Mouse (Mus musculus): ENCODE data around the gene Mettl21c. TPM values are rescaled to one million over a fixed set of nuclear protein-coding genes. Genes with fewer than 3 reads are reported as not detected.
A peak's percentile ranks its signal among the peaks of the same experiment; 100 is the strongest.
"Not testable (repeated sequence)": the region's sequence is repeated elsewhere in the genome, so short reads cannot be mapped to it uniquely, and the experiment has no call there.

Mettl21c gene
- total RNA-seq (2022) = under 1 TPM in 2 of 4 experiments, not detected in 2; 0.12 to 0.25 TPM

DNA sequence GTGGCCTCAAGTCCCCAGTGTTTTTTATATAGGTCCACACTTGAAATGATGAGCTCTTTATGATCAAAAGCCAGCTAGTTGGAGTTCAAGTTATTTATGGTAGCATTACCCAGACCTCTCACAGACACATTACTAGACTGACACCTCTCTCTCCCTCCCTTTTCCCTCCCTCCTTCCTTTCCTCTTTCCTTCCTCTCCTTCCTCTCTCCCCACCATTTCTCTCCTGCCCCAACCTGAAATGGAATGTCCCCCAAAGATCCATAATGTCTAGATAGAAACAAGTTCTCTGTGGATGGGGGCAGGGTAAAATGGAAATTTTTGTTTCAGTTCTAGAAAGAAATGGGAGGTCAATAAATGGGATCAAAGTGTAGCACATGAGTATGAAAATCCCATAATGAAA lies at the start of gene Mettl21c:
Gene Mettl21c, minus strand, starts transcription at position 101 of the 400 bp plus-strand sequence.
- no peak for DNase-seq (ENCODE audit: low spot score in 2 of 2)

DNA sequence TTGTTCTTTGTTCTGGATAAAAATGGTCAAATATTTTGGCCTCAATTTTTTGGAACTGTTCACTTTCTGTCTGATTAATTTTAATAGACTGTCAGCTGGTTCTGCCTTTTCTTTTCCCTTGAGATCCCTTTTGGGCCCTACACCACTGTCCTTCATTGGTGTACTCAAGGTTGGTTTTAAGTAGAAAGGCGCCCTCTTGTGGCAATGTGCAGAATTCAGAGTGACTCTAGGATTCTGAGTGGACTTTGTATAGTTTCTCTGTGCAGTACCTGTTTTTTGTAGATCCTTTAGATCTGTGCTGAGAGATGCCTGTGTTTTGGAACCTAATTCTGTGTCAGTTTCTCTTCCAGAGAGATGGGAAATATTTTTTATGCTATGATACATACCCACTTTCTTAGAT lies 44.8 kb upstream of the Mettl21c start:
- DNase-seq (ENCODE audit: low spot score in 2 of 2) = peak; percentile 33 to 67

DNA sequence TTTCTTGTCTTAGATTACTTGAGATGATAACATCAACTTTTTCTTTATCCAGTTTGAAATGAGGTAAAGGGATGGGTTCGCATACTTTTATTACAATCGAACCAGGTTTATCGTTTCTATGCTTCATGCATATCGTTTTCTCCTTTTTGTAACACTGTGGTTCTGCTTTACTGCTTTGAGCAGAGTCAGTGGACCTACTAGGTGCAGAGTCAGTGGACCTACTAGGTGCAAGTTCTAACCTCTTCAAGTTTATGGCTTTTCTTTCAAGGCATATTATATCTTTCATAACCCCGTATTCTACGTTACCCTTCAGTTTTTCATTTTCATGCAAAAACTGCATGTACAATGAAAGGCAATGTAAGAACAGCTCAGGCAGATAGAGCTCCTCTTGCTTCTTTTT lies 43.6 kb upstream of the Mettl21c start:
- DNase-seq (ENCODE audit: low spot score in 2 of 2) = no peak

DNA sequence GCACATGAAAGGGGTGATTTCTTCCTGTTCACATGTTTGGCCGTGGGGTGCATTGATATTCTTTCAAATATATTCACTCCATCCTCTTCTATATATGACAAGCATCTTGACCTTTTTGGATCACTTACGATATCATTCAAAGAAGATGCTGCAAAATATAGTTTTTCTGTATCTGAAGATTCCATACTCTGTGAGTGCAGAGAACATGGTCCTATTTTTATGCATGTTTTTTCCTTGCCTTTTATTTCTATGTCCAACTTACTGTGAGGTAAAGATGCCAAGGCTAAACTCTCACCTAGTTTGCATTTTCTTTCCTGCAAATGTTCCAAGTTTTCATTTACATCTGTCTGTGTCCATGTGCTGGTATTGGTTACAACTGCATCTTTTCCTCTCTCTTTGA lies 42.0 kb upstream of the Mettl21c start, which contains the start of gene Gm8251:
Gene Gm8251, minus strand, starts transcription at position 101 of the 400 bp plus-strand sequence.
- DNase-seq (ENCODE audit: low spot score in 2 of 2) = no peak

DNA sequence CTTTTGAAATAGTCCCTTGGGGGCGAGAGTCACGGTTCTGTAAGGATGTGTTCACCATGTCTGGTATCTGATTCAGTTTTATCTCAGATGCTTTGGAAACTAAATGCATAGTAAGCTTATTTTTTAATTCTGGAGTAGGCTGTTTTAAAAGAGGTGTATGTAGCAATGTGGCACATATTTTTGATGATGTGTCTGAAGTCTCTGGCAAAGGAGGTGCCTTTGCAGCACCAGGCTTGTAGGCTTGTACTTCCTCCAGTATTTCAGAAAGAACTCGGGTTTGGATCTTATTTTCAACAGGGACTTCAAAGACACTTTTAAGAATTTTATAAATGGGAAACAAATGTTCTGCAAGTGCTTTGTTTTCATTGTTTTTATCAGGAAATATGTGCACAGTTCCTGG lies 38.0 kb upstream of the Mettl21c start:
- DNase-seq (ENCODE audit: low spot score in 2 of 2) = no peak

DNA sequence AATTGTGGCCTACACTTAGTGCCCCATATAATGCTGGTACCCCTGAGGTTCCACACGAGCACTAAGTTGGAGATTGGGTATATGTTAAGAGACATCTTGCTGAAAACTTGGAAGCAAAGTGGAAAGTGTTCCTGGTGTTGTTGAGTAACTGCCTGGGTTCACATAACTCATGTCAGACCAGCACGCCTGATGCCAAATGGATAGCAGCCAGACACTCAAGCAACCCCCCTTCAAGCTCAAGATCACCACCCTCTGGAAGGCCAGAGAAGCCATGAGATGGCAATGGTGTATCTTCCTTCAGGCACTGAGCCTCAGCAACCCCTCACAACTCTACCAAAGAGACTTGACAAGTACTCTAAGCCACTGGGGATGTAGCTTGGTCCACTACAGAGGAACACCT lies 26.7 kb upstream of the Mettl21c start:
- no peak for DNase-seq (ENCODE audit: low spot score in 2 of 2)

DNA sequence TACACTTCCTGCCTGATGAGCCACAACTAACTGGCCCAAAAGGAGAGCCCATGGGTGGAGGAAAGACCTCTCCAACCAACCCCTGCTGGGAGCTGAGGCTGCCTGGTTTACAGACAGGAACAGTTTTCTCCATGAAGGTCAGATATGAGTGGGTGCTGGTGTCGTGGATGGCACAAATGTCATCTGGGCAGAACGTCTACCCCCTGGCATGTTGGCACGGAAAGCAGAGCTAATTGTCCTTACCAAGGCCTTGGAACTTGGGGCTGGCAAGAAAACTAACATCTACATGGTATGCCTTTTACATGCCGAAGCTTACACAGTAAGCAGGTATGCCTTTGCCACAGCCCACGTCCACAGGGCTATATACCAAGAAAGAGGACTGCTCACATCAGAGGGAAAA lies 25.9 kb upstream of the Mettl21c start:
- DNase-seq (ENCODE audit: low spot score in 2 of 2) = not testable (repeated sequence)

DNA sequence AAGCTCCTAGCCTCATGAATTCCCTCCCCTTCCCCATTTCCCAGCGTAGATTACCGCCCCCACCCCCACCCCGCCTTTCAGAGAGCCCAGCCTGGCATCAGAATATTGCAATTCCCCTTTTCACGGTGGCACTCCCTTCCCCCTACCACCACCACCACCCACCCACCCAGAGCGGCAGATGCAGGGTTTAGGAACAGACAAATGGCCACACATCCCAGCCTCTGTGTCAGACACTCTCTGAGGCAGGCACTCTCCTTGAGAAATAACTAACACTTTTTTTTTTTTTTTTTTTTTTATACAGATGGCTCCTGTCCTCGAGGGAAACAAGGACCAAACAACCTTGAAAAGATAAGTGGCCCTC lies 22.7 kb upstream of the Mettl21c start:
- no peak for DNase-seq (ENCODE audit: low spot score in 2 of 2)

DNA sequence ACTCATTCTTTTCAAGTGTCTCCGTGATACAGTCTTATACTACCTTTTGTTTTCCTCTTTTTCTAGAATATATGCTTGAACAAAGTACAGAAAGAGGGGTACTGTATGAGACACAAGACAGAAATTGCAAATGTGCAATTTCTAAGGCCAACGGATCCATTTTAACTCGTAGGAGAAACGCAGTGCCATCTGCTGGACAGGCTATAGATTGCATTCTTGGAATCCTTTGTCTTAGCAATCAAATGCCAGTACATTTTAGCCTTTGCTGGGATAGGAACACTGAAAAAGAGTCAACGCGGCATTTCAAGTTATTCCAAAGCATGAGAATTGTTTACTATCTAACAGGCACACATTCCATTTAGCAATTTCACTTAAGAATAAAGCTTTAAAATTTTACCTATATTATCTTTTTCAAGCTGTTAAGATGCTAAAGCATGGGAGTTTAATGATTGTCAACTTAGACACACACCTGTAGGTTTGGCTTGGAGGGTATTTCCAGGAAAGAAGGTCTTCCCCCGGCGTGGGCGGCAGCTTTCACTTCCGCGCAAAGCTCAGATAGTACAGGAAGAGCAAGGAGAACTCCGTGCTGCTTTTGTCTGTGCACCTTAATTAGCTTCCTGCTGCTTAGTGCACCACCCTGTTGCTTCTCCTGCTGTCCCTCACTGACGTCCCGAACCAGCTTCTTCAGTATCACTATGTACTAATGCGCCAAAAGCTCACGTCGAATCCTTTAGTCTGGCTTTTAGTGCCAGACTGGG lies 22.1 kb upstream of the Mettl21c start:
- peak in 1 of 2 experiments; percentile 44 for DNase-seq (ENCODE audit: low spot score in 2 of 2)

DNA sequence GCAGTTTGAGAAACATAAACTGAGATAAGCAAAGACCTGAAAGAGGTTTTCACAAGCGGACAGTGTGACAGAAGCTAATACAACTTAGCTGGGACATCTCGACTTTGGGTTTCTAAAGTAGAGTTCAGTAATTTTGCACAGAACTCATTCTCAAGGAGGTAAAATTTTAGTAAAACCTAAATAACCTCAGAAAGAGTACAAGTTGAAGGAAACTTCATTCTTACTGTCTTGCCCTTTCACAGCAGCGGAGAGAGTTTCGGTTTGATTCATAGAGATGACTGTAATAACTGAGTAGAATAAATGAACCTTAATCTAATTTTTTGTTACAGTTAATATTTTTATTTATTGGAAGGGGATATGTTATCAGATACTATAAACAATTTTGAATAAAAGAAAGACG lies 13.1 kb upstream of the Mettl21c start:
- DNase-seq (ENCODE audit: low spot score in 2 of 2) = no peak

DNA sequence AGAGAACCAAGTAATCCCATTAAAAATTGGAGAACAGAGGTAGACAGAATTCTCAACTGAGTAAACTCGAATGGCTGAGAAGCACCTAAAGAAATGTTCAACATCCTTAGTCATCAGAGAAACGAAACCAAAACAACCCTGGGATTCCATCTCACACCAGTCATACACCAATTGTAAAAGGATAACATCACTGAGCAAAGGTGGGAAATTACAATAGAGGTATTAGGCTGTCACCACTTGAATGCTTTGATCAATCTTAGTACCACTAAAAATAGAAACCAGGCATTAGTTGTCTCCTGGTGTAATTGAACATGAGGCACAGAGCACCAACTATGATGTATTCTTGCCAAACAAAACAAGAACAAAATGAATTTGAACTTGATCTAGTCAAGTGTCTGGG lies 12.4 kb upstream of the Mettl21c start:
- no peak for DNase-seq (ENCODE audit: low spot score in 2 of 2)

DNA sequence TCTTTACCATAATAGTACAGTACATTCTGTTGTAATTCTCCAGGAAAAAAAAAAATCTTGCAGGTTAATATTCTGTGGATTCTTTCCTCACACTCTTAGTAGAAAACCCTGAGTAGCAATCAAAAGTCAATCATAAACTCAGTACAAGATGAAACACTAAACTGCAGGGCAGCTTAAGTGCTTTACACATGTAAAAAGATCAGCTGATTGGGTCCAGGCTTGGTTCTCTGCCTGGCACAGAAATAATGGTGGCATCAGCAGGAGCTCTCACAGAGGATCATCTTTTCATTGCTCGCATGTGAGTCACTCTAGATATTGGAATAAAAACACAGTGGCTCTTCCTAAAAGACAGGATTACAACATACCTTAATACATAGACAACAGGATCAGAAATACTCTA lies 7.8 kb upstream of the Mettl21c start:
- DNase-seq (ENCODE audit: low spot score in 2 of 2) = no peak

DNA sequence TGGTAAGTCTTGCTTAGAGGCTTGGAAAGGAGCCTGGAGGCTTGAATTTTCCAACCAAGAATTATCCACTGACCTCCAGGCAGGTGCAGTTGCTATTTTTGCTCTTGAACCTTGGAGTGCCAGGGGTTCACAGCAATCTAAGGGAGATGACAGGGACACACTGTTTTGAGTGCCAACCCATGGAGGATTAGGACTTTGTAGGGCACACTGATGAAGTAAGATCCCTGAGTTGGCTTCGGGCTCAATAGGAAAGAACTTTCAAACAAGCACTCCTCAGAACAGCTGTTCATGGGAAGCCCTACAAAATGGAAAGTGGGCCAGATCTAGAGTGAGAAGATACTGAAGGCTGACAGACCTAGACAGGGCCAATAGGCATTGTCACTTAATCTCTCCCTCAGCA lies 2.8 kb upstream of the Mettl21c start:
- no peak for DNase-seq (ENCODE audit: low spot score in 2 of 2)

DNA sequence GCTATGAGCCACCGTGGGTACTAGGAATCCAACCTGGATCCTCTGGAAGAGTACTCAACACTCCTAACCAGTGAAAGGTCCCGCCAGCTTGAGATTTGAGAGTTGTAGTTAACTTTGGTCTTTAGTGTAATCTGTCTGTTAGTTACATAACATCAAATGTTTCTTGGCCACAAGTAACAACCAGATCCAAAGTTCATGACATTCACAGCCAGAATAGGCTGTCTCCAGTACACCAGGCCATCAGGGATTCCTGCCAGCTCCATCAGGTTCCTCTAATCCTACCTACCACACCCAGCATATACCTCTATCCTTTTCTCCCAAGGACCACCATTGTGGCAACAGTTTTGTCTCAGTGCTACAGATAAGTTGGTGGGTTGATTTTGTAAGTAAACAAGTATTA lies 4.3 kb downstream of the Mettl21c start:
- DNase-seq (ENCODE audit: low spot score in 2 of 2) = no peak

DNA sequence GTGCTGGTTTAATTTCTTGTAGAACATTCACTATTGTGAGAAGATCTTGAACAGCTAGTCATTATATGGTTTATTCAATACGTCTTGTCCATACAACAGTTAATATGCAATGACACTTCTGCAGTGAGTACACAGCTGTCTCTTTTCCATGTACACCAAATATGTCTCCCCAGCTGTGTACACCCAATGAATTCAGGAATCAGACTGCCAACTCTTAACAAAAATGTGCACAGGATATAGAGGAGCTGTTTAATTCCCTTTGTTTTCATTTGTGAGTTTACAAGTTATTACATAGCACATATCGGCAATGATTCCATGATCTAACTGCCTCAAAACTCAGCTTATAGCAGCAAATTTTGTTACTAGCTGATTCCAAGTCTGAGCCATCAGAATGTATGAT lies 15.3 kb downstream of the Mettl21c start:
- no peak for DNase-seq (ENCODE audit: low spot score in 2 of 2)

DNA sequence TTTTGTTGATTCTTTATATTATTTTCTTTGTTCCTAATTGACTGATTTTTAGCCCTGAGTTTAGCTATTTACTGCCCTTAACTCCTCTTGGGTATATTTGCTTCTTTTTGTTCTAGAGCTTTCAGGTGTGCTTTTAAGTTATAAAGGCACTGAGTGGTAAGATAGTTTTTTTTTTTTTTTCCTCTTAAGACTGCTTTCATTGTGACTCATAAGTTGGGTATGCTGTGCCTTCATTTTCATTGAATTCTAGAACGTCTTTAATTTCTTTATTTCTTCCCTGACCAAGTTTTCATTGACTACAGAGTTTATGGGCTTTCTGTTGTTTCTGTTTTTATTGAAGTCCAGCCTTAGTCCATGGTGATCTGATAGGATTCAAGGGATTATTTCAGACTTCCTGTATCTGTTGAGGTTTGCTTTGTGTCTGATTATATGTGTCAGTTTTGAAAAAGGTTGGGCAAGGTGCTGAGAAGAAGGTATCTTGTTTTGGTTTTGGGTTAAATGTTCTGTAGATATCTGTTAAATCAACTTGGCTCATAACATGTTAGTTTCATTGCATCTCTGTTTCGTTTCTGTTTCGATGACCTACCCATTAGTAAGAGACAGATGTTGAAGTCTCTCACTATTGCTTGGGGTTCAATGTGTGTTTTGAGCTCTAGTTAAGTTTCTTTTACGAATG lies 22.8 kb downstream of the Mettl21c start:
- DNase-seq (ENCODE audit: low spot score in 2 of 2) = no peak

DNA sequence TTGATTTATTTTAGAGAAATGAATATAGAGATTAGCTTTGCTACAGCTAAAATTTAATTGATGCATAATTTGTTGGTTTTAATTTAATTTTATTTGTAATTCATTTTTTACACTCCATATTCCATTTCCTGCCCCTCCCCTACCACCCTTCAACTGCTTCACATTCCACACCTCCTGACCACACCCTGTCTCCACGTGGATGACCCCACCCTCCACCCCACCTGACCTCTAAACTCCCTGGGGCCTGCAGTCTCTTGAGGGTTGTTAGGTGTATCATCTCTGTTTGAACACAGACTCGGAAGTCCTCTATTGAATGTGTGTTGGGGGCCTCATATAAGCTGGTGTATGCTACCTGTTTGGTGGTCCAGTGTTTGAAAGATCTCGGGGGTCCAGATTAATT lies 48.7 kb downstream of the Mettl21c start:
- DNase-seq (ENCODE audit: low spot score in 2 of 2) = no peak

DNA sequence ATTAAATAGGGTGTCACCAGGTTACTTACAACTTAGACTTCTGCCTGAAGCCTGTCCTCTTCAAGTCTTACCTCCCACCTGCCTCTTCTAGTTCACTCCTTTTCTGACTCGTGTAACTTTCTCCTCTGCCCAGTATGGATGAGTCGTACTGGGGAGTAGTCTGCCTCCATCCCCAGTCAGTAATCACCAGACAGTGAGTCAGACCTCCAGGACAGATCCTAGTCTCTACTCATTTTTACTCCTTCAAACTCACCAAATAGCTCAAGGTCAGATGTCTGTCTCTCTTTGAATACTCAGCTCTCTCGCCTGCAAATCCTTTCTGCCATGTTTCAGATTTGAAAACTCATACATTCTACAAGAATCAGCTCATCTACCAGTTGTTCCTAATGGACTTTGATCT lies 50.5 kb downstream of the Mettl21c start:
- no peak for DNase-seq (ENCODE audit: low spot score in 2 of 2)

DNA sequence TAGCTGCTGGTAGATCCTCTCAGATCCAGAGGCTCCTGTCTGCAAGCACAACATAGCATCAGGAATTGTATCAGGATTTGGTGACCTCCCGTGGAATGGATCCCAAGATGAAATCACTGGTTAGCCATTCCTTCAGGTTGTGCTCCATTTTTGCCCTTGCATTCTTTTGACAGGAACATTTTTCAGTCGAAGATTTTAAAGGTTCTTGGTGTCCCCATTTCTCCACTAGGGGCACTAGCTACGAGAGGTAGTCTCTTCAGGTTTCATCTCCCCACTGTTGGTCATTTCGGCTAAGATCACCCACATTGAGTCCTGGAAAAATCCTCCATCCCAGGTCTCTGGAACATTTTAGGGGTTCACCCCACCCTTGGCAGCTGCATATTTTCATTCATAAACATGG lies 53.1 kb downstream of the Mettl21c start:
- no peak for DNase-seq (ENCODE audit: low spot score in 2 of 2)

DNA sequence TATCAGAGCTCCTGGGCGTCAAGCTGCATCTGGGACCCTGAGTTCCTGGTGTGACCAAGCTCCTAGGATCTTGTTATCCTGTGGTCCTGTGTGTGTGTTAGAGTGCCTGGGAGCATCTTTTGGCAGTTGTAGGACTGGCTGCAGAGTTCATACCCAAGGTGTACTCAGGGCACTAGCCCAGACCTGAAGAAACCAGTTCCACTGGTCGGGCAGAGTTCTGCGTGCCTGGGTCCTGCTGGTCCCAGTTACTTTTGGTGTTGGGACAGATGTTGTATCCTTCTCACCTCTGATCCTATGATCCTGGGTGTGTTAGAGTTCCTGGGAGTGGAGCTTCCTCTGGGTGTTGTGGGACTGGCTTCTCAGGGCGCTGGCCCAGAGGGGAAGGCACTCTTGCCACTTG lies 55.5 kb downstream of the Mettl21c start:
- DNase-seq (ENCODE audit: low spot score in 2 of 2) = no peak
